Mouse (Mus musculus) olfactory bulb, adult 2 months (tissue): ENCODE results near the gene Olfr560. TPM values are rescaled to one million over a fixed set of nuclear protein-coding genes. Genes with fewer than 3 reads are reported as not detected.

Source experiments
- H3K27ac ChIP-seq: fragments of 200-500 bp; 2 replicates; pipeline ENCODE4 v1.5.1; 2012; ENCODE audit warnings: low read depth, low read length; ENCODE audit not compliant: insufficient read depth
- H3K4me1 ChIP-seq: fragments of 200-500 bp; 2 replicates; pipeline ENCODE4 v1.6.1; 2012; ENCODE audit warnings: low read length; ENCODE audit not compliant: control insufficient read depth, insufficient read depth
- H3K4me3 ChIP-seq: fragments of 200-500 bp; 2 replicates; pipeline ENCODE4 v1.5.1; 2012; ENCODE audit warnings: mild to moderate bottlenecking, low read depth, low read length, moderate library complexity; ENCODE audit not compliant: insufficient read depth
- CTCF ChIP-seq: fragments of 200-500 bp; IDR thresholded peaks from 2 replicates; pipeline ENCODE4 v1.5.1; 2012; ENCODE audit warnings: low read depth, mild to moderate bottlenecking, low read length, moderate library complexity; ENCODE audit not compliant: insufficient read depth
- POLR2A ChIP-seq: fragments of 200-500 bp; IDR thresholded peaks from 2 replicates; pipeline ENCODE4 v1.6.1; 2012; ENCODE audit warnings: mild to moderate bottlenecking, low read depth, low read length, moderate library complexity; ENCODE audit not compliant: insufficient read depth
- WGBS: fragments of 180-500 bp; shearing (Covaris S2); methylation state at CpG from one replicate; pipeline ENCODE4 v1.1.7; 2018; 5-methylcytosine and 5-hydroxymethylcytosine counted together
- polyA plus RNA-seq: library from polyadenylated mRNA; stranded (reverse); fragments of >200 nt; gene quantifications from 2 replicates; pipeline ENCODE4 v1.2.4, GENCODE M21; 2012; ENCODE audit warnings: low replicate concordance; ENCODE audit not compliant: missing spikeins, insufficient read depth, insufficient read length

The Olfr560 gene
- polyA plus RNA-seq: not detected in 2 replicates

DNA sequence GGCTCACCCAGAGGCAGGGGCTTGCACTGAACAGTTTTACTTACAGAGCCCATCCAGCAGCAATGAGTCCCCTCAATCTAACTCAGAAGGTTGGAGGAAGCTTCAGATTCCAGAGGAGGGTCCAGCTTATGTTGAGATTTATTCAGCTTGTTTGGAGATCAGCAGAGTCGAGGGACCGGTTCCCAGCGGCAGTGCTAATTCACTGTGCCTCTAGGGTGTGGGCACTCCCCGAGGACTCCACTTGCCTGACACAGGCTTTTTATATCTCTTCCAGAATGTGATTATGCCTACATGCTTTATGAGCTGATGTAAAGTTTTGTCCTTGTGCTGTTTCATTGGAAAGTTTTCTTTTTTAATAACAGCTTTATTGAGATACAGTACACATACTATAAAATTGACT lies at the start of gene Olfr560, which contains the start of gene Olfr78:
Gene Olfr560 (minus strand): TSS at position 101 of the 400 bp plus-strand sequence.
Gene Olfr78 (minus strand): TSS at position 206 of the 400 bp plus-strand sequence.
- Histone ChIP-seq H3K4me3 (no peak within 1 kb of the TSS), H3K4me1 (no peaks in the 10 kb centered on the region), H3K27ac (no peak within 1 kb of the TSS)
- TF ChIP-seq POLR2A (no peak), CTCF (no peak)
- WGBS: 83% methylated on average over 4 of the region's 4 CpGs

DNA sequence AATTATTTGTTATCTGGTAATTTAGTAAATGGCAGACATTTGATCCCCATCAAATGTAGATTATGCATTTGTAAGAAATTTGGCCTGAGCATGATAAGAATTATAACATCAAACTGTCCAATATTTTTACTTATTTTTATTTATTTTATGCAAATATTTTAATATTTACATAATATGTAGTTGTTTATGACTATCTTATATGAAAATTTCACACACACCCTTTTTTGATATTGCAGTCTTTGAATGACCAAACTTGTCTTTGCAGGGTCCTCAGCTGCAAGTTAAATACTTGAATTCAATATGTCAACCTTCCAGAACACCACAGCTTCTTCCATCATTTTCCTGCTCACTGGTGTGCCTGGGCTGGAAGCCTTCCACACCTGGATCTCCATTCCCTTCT lies 44.0 kb upstream of the Olfr560 start, which contains the start of gene Olfr564:
Gene Olfr564 (plus strand): TSS at position 301 of the 400 bp plus-strand sequence.
- no peaks in the 10 kb centered on the region for H3K4me1 ChIP-seq
- TF ChIP-seq POLR2A (no peak), CTCF (no peak)
- H3K27ac ChIP-seq: no peak within 1 kb of the TSS
- no peak within 1 kb of the TSS for H3K4me3 ChIP-seq

DNA sequence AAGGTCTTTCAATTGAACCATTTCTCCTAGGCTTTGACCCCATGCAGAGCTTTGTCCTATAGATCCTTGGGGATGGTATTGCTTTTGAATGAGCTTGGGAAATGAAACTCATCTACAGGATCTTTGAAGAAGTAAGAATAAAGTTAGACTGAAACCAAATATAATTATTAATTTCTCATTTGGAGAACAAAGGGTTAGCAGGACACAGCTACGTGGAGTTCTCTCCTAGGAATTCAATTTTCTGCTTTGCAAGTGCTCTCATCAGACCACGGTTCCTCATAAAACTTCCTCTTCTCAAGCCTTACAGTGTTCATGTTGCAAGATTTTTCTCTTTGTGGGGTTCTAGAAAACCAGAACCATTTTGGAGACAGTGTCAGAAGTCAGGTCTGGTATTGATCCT lies 11.8 kb upstream of the Olfr560 start, which contains the start of gene Olfr561:
Gene Olfr561 (plus strand): TSS at position 301 of the 400 bp plus-strand sequence.
- H3K4me3 ChIP-seq: no peak within 1 kb of the TSS
- TF ChIP-seq CTCF: no peak
- TF ChIP-seq POLR2A: no peak
- WGBS: 75% methylated on average over 2 of the region's 2 CpGs
- no peaks in the 10 kb centered on the region for H3K4me1 ChIP-seq
- no peak within 1 kb of the TSS for H3K27ac ChIP-seq

DNA sequence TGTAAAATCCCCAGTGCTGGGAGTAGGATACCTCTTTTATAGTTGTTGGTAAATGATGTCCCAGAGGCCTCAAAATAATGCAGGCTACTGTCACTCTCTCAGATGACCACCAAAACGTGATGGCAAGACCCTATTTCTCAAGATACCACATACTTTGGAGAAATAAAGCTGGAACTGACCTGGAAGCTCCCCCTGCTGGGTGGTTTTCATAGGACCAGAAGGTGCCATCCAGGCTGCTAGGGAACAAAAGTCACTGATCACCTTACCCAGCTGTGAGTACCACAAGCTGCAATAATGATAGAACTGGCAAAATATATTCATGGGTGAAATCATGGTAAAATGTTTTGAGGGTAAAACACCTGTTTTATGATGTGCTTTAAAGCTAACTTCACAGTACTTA lies 7.1 kb downstream of the Olfr560 start:
- Histone ChIP-seq H3K27ac (no peak overlapping the region), H3K4me3 (no peak overlapping the region), H3K4me1 (no peaks in the 10 kb centered on the region)
- TF ChIP-seq POLR2A (no peak), CTCF (no peak)
- WGBS: 14% methylated on average over 1 of the region's 1 CpGs

DNA sequence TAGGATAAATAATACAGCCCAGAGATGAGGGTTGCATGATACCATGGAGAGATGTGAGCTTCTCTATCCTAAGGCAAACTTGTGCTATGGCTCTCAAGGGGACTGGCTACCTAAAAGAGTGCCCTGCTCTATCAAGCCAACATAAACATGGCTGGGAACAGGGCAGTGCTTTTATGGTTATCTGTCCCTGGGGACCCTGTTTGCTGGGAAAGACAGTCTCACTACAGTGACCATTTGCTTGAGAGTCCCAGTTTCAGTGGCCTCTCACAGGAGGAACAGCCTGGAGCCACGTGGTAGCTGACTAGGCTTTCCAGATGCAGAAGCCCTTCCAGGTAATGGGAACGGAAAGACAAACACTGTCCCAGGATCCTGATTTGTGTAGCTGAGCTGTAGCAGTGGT lies 21.5 kb downstream of the Olfr560 start:
- Histone ChIP-seq H3K4me3 (no peak overlapping the region), H3K27ac (no peak overlapping the region), H3K4me1 (no peaks in the 10 kb centered on the region)
- TF ChIP-seq CTCF (no peak), POLR2A (no peak)
- 68% methylated on average over 2 of the region's 2 CpGs for WGBS

DNA sequence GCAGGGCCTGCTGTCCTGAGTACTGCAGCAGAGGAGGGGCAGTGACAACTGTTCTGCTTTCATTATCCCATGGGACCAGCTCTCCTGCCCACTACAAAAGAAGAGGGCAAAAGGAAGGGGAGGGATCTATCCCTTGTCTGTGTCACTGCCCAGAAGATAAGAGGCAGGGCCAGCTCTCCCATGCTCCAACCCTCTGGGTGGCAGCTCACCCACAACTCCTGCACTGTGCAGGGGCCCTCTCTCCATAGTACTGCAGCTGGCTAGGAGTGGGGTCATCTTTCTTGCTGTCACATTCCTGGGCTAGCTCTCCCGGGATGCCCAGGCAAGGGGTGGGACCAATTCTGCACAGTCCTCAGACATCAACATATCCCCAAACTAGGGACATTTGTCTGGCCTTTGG lies 25.4 kb downstream of the Olfr560 start:
- no peaks in the 10 kb centered on the region for H3K4me1 ChIP-seq
- TF ChIP-seq CTCF (no peak), POLR2A (no peak)
- no peak overlapping the region for H3K27ac ChIP-seq
- H3K4me3 ChIP-seq: no peak overlapping the region
- WGBS: 77% methylated on average over 1 of the region's 1 CpGs

DNA sequence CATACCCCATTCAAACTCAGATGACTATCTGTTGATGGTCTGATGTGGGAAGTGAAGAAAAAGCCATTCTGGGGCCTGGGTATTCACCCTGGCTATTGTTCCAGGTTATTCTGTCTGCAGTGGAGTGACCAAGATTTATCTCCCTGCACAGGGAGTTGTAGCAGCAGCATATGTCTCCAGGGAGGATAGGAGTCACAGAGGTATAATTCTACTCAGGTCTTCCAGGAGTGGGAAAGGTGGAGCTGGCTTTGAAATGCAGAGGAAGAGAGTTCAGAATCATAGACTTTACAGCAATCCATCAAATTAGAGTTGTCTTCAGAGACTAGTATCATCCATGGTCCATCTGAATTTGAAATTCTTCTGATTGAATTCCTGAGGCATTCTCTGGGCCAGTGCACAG lies 31.8 kb downstream of the Olfr560 start, which contains the start of gene Olfr559:
Gene Olfr559 (minus strand): TSS at position 101 of the 400 bp plus-strand sequence.
- TF ChIP-seq POLR2A (no peak), CTCF (no peak)
- Histone ChIP-seq H3K4me3 (no peak within 1 kb of the TSS), H3K4me1 (no peaks in the 10 kb centered on the region), H3K27ac (no peak within 1 kb of the TSS)

DNA sequence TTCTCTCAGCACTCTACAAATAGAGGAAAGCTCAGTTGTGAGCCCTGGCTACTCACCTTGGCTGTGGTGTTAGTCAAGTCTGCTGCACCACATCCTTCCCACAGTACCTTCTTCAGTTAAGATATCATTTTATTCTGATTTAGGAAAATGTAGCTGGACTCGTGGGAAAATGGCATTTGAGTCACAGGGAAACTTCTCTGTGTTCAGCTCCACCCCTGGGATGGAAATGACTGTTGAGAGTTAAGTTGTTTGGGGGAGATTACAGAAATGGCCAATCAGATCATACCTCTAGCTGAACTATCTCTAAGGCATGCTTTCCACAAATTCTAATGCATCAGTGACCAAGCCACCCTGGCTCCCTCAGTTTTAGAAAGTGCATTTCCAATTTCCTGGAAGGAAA lies 40.2 kb downstream of the Olfr560 start, which contains the start of gene Olfr33:
Gene Olfr33 (minus strand): TSS at position 101 of the 400 bp plus-strand sequence.
- Histone ChIP-seq H3K4me3 (no peak within 1 kb of the TSS), H3K4me1 (no peaks in the 10 kb centered on the region), H3K27ac (no peak within 1 kb of the TSS)
- WGBS: 38% methylated on average over 1 of the region's 1 CpGs
- TF ChIP-seq POLR2A (no peak), CTCF (no peak)

DNA sequence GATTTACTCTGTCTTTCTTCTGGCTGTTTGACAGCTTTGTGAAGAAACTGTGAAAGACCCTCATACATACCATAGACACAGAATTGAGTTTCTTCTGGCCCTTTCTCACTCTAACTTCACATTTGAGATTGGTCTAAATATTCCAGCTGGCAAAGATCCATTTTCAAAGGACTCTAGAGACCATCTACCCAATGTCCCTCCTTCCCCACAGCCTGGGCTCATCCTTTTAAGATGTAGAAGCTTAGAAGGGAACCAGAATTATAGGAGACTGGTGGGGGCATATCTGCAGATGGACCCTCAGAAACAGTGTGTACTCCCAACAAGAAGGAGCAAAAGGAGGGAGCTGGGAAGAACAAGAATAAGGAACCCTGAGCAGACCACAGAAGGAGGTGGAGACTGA lies 57.3 kb downstream of the Olfr560 start, which contains the start of gene Olfr558:
Gene Olfr558 (plus strand): TSS at position 301 of the 400 bp plus-strand sequence.
- TF ChIP-seq CTCF (no peak), POLR2A (no peak)
- no peak within 1 kb of the TSS for H3K27ac ChIP-seq
- no peaks in the 10 kb centered on the region for H3K4me1 ChIP-seq
- no peak within 1 kb of the TSS for H3K4me3 ChIP-seq

Other genes starting within 250 kb of the Olfr560 start
- not detected in 2 replicates for gene Olfr547, start 224.6 kb downstream of the Olfr560 start, polyA plus RNA-seq
- not detected in 2 replicates for gene Olfr548-ps1, start 218.5 kb downstream of the Olfr560 start, polyA plus RNA-seq
- gene Olfr549, start 209.5 kb downstream of the Olfr560 start, polyA plus RNA-seq: not detected in 2 replicates
- not detected in 2 replicates for gene Trim21, start 193.9 kb downstream of the Olfr560 start, polyA plus RNA-seq
- gene Olfr550, start 187.9 kb downstream of the Olfr560 start, polyA plus RNA-seq: not detected in 2 replicates
- gene Olfr551, start 167.5 kb downstream of the Olfr560 start, polyA plus RNA-seq: not detected in 2 replicates
- gene Olfr552, start 161.6 kb downstream of the Olfr560 start, polyA plus RNA-seq: not detected in 2 replicates
- not detected in 2 replicates for gene Olfr553, start 141.1 kb downstream of the Olfr560 start, polyA plus RNA-seq
- not detected in 2 replicates for gene Olfr554, start 120.9 kb downstream of the Olfr560 start, polyA plus RNA-seq
- not detected in 2 replicates for gene Olfr555, start 100.5 kb downstream of the Olfr560 start, polyA plus RNA-seq
- gene Olfr556, start 94.5 kb downstream of the Olfr560 start, polyA plus RNA-seq: not detected in 2 replicates
- gene Trim68, start 72.0 kb downstream of the Olfr560 start, polyA plus RNA-seq: not detected in 2 replicates
- gene Olfr557, start 63.5 kb downstream of the Olfr560 start, polyA plus RNA-seq: not detected in 2 replicates
- not detected in 2 replicates for gene Olfr558, start 57.2 kb downstream of the Olfr560 start, polyA plus RNA-seq
- gene Olfr33, start 40.3 kb downstream of the Olfr560 start, polyA plus RNA-seq: not detected in 2 replicates
- not detected in 2 replicates for gene Olfr559, start 31.9 kb downstream of the Olfr560 start, polyA plus RNA-seq
- gene Olfr78, start 105 bp upstream of the Olfr560 start, polyA plus RNA-seq: not detected in 2 replicates
- not detected in 2 replicates for gene Olfr561, start 11.9 kb upstream of the Olfr560 start, polyA plus RNA-seq
- not detected in 2 replicates for gene Olfr564, start 44.1 kb upstream of the Olfr560 start, polyA plus RNA-seq
- not detected in 2 replicates for gene Olfr566, start 99.4 kb upstream of the Olfr560 start, polyA plus RNA-seq
- gene Olfr568, start 117.8 kb upstream of the Olfr560 start, polyA plus RNA-seq: not detected in 2 replicates
- gene Olfr569, start 131.5 kb upstream of the Olfr560 start, polyA plus RNA-seq: not detected in 2 replicates
- gene Olfr570, start 135.2 kb upstream of the Olfr560 start, polyA plus RNA-seq: not detected in 2 replicates
- not detected in 2 replicates for gene Olfr571, start 158.2 kb upstream of the Olfr560 start, polyA plus RNA-seq
- not detected in 2 replicates for gene Olfr572, start 165.0 kb upstream of the Olfr560 start, polyA plus RNA-seq
- gene Olfr573-ps1, start 183.2 kb upstream of the Olfr560 start, polyA plus RNA-seq: not detected in 2 replicates
- gene Olfr574, start 189.1 kb upstream of the Olfr560 start, polyA plus RNA-seq: not detected in 2 replicates
- gene Olfr575, start 199.4 kb upstream of the Olfr560 start, polyA plus RNA-seq: not detected in 2 replicates
- not detected in 2 replicates for gene Olfr576, start 203.3 kb upstream of the Olfr560 start, polyA plus RNA-seq
- not detected in 2 replicates for gene Olfr577, start 216.6 kb upstream of the Olfr560 start, polyA plus RNA-seq
- not detected in 2 replicates for gene Olfr578, start 230.0 kb upstream of the Olfr560 start, polyA plus RNA-seq